Mouse (Mus musculus) liver, embryonic 11.5 days (tissue): ENCODE measurements at regions not wholly inside any gene's neighbourhood (a gene's known extent, or its start where the extent isn't known, plus 50 kb on each side); places are given as distances from the start of the nearest gene placed in this dataset.

Experiments used
- ATAC-seq: fragments of 200-750 bp; cut with Nextera tagmentation; replicated peaks from 2 replicates; pipeline ENCODE4 v1.8.0; 2017; ENCODE audit warnings: moderate number of reproducible peaks, mild to moderate bottlenecking, moderate TSS enrichment, moderate library complexity; ENCODE audit not compliant: low FRiP score
- DNase-seq: peaks from one replicate; pipeline ENCODE4 v3.0.0-alpha.2; 2017; ENCODE audit warnings: low spot score
- H3K27ac ChIP-seq: fragments of 300-500 bp; sonication (generic); 2 replicates; pipeline ENCODE4 v1.5.1; 2014; ENCODE audit warnings: mild to moderate bottlenecking, low read depth, low read length, control low read depth
- H3K27me3 ChIP-seq: fragments of 300-500 bp; sonication (generic); replicated peaks from 2 replicates; pipeline ENCODE4 v1.6.1; 2014; ENCODE audit warnings: low read length, mixed read lengths; ENCODE audit not compliant: control insufficient read depth, insufficient read depth
- H3K36me3 ChIP-seq: fragments of 300-500 bp; sonication (generic); 2 replicates; pipeline ENCODE4 v1.6.1; 2014; ENCODE audit warnings: mild to moderate bottlenecking, low read length, moderate library complexity, mixed read lengths; ENCODE audit not compliant: control insufficient read depth, insufficient read depth
- H3K4me1 ChIP-seq: fragments of 300-500 bp; sonication (generic); replicated peaks from 2 replicates; pipeline ENCODE4 v1.6.1; 2014; ENCODE audit warnings: low read length, mixed read lengths; ENCODE audit not compliant: control insufficient read depth, insufficient read depth
- H3K4me2 ChIP-seq: fragments of 300-500 bp; sonication (generic); 2 replicates; pipeline ENCODE4 v1.6.1; 2014; ENCODE audit warnings: mild to moderate bottlenecking, control low read depth, moderate library complexity
- H3K4me3 ChIP-seq: fragments of 300-500 bp; sonication (generic); 2 replicates; pipeline ENCODE4 v1.5.1; 2014; ENCODE audit warnings: low read depth, low read length, control low read depth
- H3K9ac ChIP-seq: fragments of 300-500 bp; sonication (generic); 2 replicates; pipeline ENCODE4 v1.6.1; 2014; ENCODE audit warnings: low read depth, low read length, control low read depth
- H3K9me3 ChIP-seq: fragments of 300-500 bp; sonication (generic); 2 replicates; pipeline ENCODE4 v1.6.1; 2016; ENCODE audit warnings: low read length, inconsistent platforms, mixed read lengths; ENCODE audit not compliant: control insufficient read depth
- WGBS: fragments of 180-500 bp; shearing (Covaris S2); extraction: QIAGEN DNeasy Blood & Tissue Kit; methylation state at CpG from one replicate; pipeline ENCODE4 v1.1.7; 2014; 5-methylcytosine and 5-hydroxymethylcytosine counted together

DNA sequence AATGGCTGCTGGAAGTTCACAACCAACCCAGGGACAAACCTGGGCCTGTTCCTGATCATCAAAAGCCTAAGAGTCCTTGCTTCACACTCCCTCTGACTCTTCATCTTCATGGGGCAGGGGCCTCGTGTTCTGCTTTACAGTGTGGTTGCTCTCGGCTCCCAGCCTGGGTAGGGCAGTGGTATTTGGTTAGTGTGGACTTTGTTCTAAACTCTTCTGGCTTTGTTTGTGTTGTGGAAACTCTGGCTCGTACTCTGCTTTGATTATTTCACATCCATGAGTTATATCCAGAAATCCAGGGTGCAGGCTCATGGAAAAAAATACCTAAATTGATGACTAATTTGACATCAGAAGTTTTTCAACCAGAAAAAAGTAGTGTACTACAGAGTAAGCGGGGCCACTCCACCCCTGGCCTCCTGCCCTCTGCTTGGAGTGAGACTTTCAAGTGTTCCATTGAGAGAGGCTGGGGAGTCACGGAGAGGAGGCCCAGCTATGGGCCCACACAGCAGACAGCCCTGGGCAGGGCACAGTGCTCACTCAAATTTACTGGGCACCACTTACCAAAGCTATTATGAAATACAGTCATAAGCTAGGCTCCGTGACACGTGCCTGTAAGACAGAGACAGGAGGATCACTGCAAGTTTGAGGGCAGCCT lies 325.4 kb upstream of the Ddhd1 start:
- Histone ChIP-seq H3K4me1 (no peaks in the 10 kb centered on the region), H3K9me3 (no peaks in the 10 kb centered on the region), H3K27me3 (no peaks in the 10 kb centered on the region), H3K36me3 (no peaks in the 10 kb centered on the region), H3K27ac (no peak overlapping the region), H3K9ac (no peak overlapping the region), H3K4me2 (no peak overlapping the region), H3K4me3 (no peak overlapping the region)
- no peak for DNase-seq
- ATAC-seq = no peak; the same call in 1 of the 2 replicates
- 73% methylated on average over 7 of the region's 7 CpGs for WGBS

DNA sequence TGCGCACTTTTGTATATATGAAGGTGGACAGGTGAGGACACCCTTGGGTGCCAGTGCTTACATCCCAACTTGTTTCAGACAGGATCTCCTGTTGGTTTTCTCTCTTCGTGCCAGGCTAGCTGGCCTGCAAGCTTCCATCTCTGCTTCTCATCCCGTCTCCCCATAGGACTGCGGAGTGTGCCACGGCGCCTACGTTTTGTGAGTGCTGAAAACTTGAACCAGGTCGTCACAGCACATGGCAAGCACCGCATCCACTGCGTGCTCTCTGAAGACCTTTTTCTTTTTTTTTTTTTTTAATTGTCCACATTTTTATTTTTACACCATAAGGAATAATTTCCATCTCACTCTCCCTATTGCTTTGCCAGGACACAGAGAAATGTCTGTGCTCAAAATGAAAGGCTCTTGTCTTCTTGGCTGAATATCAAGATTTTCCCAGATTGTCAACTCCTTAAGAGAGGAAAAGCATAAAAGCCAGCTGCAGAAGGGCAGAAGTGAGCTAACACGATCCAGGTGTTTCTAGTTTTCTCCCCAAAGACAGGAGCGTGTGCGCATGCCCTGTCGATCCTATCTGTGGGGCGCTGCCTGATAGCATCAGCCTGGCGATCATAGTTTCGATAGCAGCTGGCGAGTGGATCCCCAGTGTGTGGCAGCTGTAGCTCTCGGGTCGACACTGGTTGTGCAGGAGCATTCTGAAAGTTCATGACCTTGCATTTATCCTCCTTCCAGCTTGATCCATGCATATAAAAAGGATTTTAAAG lies 326.4 kb upstream of the Ddhd1 start:
- no peak for ATAC-seq
- H3K27ac ChIP-seq = no peak overlapping the region
- H3K9ac ChIP-seq = no peak overlapping the region
- no peaks in the 10 kb centered on the region for H3K36me3 ChIP-seq
- DNase-seq = no peak
- no peaks in the 10 kb centered on the region for H3K27me3 ChIP-seq
- no peak overlapping the region for H3K4me3 ChIP-seq
- WGBS = 80% methylated on average over 20 of the region's 20 CpGs
- no peaks in the 10 kb centered on the region for H3K9me3 ChIP-seq
- H3K4me1 ChIP-seq = no peaks in the 10 kb centered on the region
- H3K4me2 ChIP-seq = no peak overlapping the region

DNA sequence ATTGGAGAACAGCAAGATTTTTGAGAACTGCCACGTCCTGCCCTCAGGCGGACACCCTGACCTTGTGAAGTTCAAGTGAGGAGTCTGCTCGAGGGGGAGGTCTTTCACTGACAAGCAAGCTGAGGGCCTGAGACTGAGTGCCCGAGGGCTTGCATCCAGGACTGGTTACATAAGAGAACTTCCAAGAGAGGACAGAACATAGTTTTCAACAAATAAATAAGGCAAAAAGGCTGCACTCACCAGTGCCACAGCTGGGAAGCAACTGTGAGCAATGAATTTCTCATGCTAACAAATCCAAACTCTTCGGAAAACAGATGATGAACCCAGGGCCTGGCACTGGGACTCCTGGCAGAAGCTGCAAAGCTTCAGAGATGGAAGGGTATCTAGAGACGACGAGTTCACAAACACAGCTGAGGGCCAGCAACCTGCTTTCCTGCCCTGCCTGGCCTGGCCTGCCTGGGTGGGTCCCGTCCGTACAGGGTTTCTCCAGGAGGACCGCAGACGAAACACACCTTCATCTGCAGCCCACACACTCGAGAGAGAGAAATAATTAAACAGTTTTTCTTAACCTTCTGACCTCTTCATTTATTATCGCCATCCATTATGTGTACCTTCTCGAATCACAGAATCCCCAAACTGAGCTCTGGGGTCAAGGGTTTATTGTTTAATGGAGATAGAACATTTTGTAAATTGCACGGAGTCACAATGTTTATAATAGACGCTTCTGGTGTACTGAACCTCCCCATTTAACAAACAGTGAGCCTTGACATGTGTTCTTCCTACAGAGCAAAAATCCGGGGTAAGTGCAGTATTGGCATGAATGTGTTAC lies 334.3 kb upstream of the Ddhd1 start:
- H3K9me3 ChIP-seq = no peaks in the 10 kb centered on the region
- ATAC-seq = no peak
- no peak for DNase-seq
- H3K27ac ChIP-seq = no peak overlapping the region
- no peak overlapping the region for H3K9ac ChIP-seq
- no peaks in the 10 kb centered on the region for H3K36me3 ChIP-seq
- no peak overlapping the region for H3K4me3 ChIP-seq
- H3K4me1 ChIP-seq = no peaks in the 10 kb centered on the region
- H3K4me2 ChIP-seq = no peak overlapping the region
- H3K27me3 ChIP-seq = no peaks in the 10 kb centered on the region
- WGBS = 57% methylated on average over 17 of the region's 17 CpGs

DNA sequence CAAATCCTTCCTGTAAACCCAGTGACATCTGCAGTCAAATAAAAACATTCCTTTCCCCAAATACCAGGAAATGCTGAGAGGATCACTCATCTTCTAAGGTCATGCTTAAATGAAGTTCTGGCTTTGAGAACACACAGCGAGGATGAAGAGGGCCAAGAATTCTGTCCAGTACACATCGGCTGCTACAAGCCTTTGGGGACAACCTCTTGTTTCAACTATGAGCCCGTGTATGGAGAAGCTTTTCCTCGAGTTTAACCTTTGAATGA lies 334.9 kb upstream of the Ddhd1 start:
- ATAC-seq (no peak), DNase-seq (no peak)
- no peaks in the 10 kb centered on the region for H3K27me3 ChIP-seq
- H3K4me1 ChIP-seq = no peaks in the 10 kb centered on the region
- H3K9me3 ChIP-seq = no peaks in the 10 kb centered on the region
- H3K27ac ChIP-seq = no peak overlapping the region
- 65% methylated on average over 4 of the region's 4 CpGs for WGBS
- H3K4me3 ChIP-seq = no peak overlapping the region
- H3K36me3 ChIP-seq = no peaks in the 10 kb centered on the region
- no peak overlapping the region for H3K4me2 ChIP-seq
- H3K9ac ChIP-seq = no peak overlapping the region

DNA sequence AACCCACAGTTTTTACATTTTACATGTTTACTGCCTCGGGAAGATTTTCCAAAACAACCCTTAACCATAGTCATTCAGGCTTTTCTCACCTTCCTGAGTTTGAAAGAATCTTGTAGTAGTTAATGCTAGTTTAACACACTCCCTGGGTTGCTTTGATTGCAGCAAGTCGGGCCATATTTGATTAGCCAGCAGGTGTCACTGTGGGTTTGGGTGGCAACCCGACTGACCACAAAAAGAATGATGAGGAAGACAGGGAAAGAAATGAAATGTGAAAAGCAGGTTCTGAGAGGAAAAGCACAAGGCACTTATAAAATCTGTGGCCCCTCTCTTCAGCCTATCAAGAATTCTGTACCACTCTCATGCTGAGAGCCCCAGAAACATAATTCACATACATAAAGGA lies 335.7 kb upstream of the Ddhd1 start:
- WGBS = 9% methylated on average over 3 of the region's 3 CpGs
- Histone ChIP-seq H3K27ac (no peak overlapping the region), H3K36me3 (no peaks in the 10 kb centered on the region), H3K4me1 (no peaks in the 10 kb centered on the region), H3K9me3 (no peaks in the 10 kb centered on the region), H3K27me3 (no peaks in the 10 kb centered on the region), H3K9ac (no peak overlapping the region), H3K4me3 (no peak overlapping the region), H3K4me2 (no peak overlapping the region)
- ATAC-seq (no peak), DNase-seq (no peak)

DNA sequence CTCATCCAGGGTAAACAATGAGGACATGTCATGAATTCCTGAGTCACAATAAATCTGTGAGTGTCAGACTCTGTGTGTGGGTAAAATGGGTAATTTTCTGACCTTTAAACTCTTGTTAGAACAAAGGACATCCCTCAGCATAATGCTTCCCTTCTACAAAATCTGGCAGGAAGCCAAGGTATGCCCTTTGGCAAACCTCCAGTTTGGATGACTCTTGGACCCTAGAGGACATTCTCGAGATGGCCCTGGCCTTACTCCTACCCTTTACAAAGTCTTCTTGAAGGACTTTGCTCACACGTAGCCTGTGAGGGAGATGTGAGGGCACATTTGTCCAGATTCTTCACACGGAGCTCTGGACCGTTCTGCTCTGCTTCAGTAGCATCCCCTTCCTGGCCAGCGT lies 338.8 kb upstream of the Ddhd1 start:
- no peak for DNase-seq

DNA sequence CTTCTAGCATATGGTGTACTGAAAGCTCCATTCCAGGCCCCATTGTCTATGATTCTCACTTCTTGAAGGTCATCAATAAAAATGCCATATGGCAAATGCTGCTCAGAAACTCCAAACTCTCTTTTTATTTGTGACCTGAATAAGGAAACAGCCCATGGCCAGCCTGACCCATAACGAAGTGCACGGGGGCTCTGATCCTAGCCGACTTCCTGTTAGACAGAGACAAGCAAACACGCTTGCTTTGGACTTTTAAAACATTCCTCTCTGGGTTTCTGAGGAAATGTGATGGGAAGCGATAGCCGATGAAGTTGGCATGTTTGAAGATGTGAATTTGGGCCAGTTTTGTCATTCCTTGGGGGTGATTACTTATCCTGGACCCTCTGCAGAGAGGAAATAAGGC lies 346.1 kb upstream of the Ddhd1 start:
- Histone ChIP-seq H3K9ac (no peak overlapping the region), H3K9me3 (no peaks in the 10 kb centered on the region), H3K27me3 (no peaks in the 10 kb centered on the region), H3K4me3 (no peak overlapping the region), H3K4me2 (no peak overlapping the region), H3K4me1 (no peaks in the 10 kb centered on the region), H3K36me3 (no peaks in the 10 kb centered on the region), H3K27ac (no peak overlapping the region)
- ATAC-seq (no peak), DNase-seq (no peak)
- 70% methylated on average over 6 of the region's 6 CpGs for WGBS

More for the DNA sequence above, 338.8 kb upstream of the Ddhd1 start:
- H3K27me3 ChIP-seq = no peaks in the 10 kb centered on the region
- no peaks in the 10 kb centered on the region for H3K9me3 ChIP-seq
- H3K9ac ChIP-seq = no peak overlapping the region
- H3K27ac ChIP-seq = no peak overlapping the region
- 51% methylated on average over 5 of the region's 5 CpGs for WGBS
- no peaks in the 10 kb centered on the region for H3K4me1 ChIP-seq
- ATAC-seq = no peak
- H3K4me3 ChIP-seq = no peak overlapping the region
- no peaks in the 10 kb centered on the region for H3K36me3 ChIP-seq
- no peak overlapping the region for H3K4me2 ChIP-seq

DNA sequence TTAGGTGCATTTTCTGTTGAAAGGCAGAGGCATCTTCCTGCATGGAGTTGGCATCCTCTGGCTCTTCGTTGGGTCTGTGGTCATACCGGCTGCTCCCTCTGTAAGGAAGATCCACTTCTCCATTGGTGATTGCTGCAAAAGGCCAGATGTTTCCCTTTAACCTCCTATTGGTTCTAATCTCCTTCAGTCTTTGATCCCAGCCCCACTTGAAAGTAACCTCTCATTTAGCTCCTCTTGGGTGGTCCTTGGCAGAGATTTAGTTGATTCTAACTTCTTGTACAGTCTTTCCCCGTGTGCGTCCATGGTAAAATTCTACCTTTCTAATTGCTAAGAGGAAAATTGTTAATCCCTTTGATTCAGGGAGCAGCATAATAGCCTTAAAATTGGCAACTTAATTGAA lies 347.4 kb upstream of the Ddhd1 start:
- WGBS = 49% methylated on average over 4 of the region's 4 CpGs
- no peak for ATAC-seq
- no peaks in the 10 kb centered on the region for H3K27me3 ChIP-seq
- no peak overlapping the region for H3K4me3 ChIP-seq
- no peaks in the 10 kb centered on the region for H3K4me1 ChIP-seq
- no peaks in the 10 kb centered on the region for H3K36me3 ChIP-seq
- H3K9me3 ChIP-seq = no peaks in the 10 kb centered on the region
- no peak overlapping the region for H3K27ac ChIP-seq
- H3K9ac ChIP-seq = no peak overlapping the region
- H3K4me2 ChIP-seq = no peak overlapping the region
- DNase-seq = no peak
